In the genomic region with DNA sequence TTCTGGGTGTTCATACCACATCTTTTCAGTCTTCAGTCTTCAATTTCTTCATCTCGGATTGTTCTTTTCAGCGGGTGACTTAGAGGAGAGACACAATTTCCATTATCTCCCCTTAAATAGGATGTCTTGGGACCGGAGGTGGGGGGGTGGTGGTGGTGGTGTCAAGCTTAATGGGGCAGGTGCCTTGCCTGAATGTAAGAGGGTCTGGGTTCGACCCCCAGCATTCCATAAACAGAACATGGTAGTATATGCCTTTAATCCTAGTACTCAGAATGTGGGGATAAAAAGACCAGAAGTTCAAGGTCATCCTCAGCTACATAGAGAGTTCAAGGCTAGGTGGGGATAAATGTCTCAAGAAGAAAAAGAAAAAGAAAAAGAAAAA, we compare ENCODE assay signal across 8 mouse cellular contexts. TPM values are rescaled to one million over a fixed set of nuclear protein-coding genes. Genes with fewer than 3 reads are reported as not detected.
DNase-seq lines count a peak whose midpoint lies in the region; ATAC-seq and TF ChIP-seq lines count a peak whose summit lies in the region.

No protein-coding gene starts in this region.

- no peak for ATAC-seq in heart, embryonic 14.5 days (ENCODE audit: insufficient number of reproducible peaks, insufficient read depth, low FRiP score, low read depth)
- ATAC-seq in hindbrain, embryonic 15.5 days (ENCODE audit: low FRiP score, low read depth) = peak; percentile 60; the same call in 1 of the 2 replicates
- ATAC-seq in midbrain, embryonic 12.5 days (ENCODE audit: low FRiP score, low read depth) = peak; percentile 12; the same call in 1 of the 2 replicates

- H3K9ac ChIP-seq in heart, embryonic 14.5 days (ENCODE audit: low read length) = peak overlapping the region; percentile 99
- H3K9ac ChIP-seq in hindbrain, embryonic 15.5 days = no peak overlapping the region; the same call in 1 of the 2 replicates
- no peak overlapping the region for H3K9ac ChIP-seq in midbrain, embryonic 12.5 days (replicated peaks)

- H3K4me3 ChIP-seq in heart, embryonic 14.5 days (ENCODE audit: control insufficient read depth in 1 of 2, insufficient read depth in 1 of 2, low read depth in 1 of 2, low read length in 2 of 2) = peak overlapping the region in 1 of 2 experiments; percentile 95; a peak in 1 of 4 replicates
- H3K4me3 ChIP-seq in cortical plate, adult 2 months (ENCODE audit: insufficient read depth, low read length) = peak overlapping the region; percentile 95; the same call in 1 of the 2 replicates
- peak overlapping the region; percentile 71 for H3K4me3 ChIP-seq in hindbrain, embryonic 15.5 days
- H3K4me3 ChIP-seq in midbrain, embryonic 12.5 days = peak overlapping the region; percentile 87

- DNase-seq in heart, adult 8-10 months (ENCODE audit: low spot score) = no peak
- DNase-seq in right cerebral cortex, adult 18-20 months = no peak
- no peak for DNase-seq in layer of hippocampus, postnatal 10 days (ENCODE audit: low spot score in 2 of 2)
- no peak for DNase-seq in kidney, adult 9 months

- 8% methylated on average over 4 of the region's 4 CpGs for WGBS in heart, embryonic 14.5 days
- 13% methylated on average over 4 of the region's 4 CpGs for WGBS in hindbrain, embryonic 15.5 days
- 14% methylated on average over 4 of the region's 4 CpGs for WGBS in midbrain, embryonic 12.5 days

- peaks cover 24% of the 10 kb centered on the region for H3K36me3 ChIP-seq in heart, embryonic 14.5 days (ENCODE audit: control insufficient read depth, insufficient read depth, low read length)
- peaks cover 20% of the 10 kb centered on the region for H3K36me3 ChIP-seq in hindbrain, embryonic 15.5 days
- peaks cover 21% of the 10 kb centered on the region for H3K36me3 ChIP-seq in midbrain, embryonic 12.5 days

- no peaks in the 10 kb centered on the region; the same call in 1 of the 2 replicates for H3K27me3 ChIP-seq in heart, embryonic 14.5 days (ENCODE audit: control insufficient read depth, insufficient read depth, low read length)
- no peaks in the 10 kb centered on the region; the same call in 1 of the 2 replicates for H3K27me3 ChIP-seq in hindbrain, embryonic 15.5 days
- H3K27me3 ChIP-seq in midbrain, embryonic 12.5 days = no peaks in the 10 kb centered on the region

- H3K9me3 ChIP-seq in heart, embryonic 14.5 days (ENCODE audit: control insufficient read depth, low read length) = no peaks in the 10 kb centered on the region
- no peaks in the 10 kb centered on the region for H3K9me3 ChIP-seq in hindbrain, embryonic 15.5 days
- no peaks in the 10 kb centered on the region for H3K9me3 ChIP-seq in midbrain, embryonic 12.5 days

- no peak for TF ChIP-seq CTCF in cortical plate, adult 2 months (IDR thresholded peaks at IDR 0.05; ENCODE audit: extremely low read depth, insufficient read depth, low read length)

- H3K27ac ChIP-seq in heart, embryonic 14.5 days (replicated peaks in 1 of 2; ENCODE audit: control insufficient read depth in 1 of 2, insufficient read depth in 1 of 2, low read depth in 2 of 2, low read length in 2 of 2) = no peak overlapping the region
- no peak overlapping the region for H3K27ac ChIP-seq in cortical plate, adult 2 months (ENCODE audit: insufficient read depth, low read length)
- peak overlapping the region; percentile 28; the same call in 1 of the 2 replicates for H3K27ac ChIP-seq in hindbrain, embryonic 15.5 days (replicated peaks)
- no peak overlapping the region for H3K27ac ChIP-seq in midbrain, embryonic 12.5 days (replicated peaks)

- peaks cover 0 to 3% of the 10 kb centered on the region in 2 experiments; a peak in 1 of 4 replicates for H3K4me1 ChIP-seq in heart, embryonic 14.5 days (ENCODE audit: control insufficient read depth in 2 of 2, insufficient read depth in 2 of 2, low read length in 2 of 2)
- no peaks in the 10 kb centered on the region for H3K4me1 ChIP-seq in cortical plate, adult 2 months (ENCODE audit: control insufficient read depth, insufficient read depth, low read length)
- peaks cover 8% of the 10 kb centered on the region for H3K4me1 ChIP-seq in hindbrain, embryonic 15.5 days (replicated peaks)
- H3K4me1 ChIP-seq in midbrain, embryonic 12.5 days = peaks cover 6% of the 10 kb centered on the region

- peak overlapping the region; percentile 91 for H3K4me2 ChIP-seq in heart, embryonic 14.5 days (ENCODE audit: low read length)
- peak overlapping the region; percentile 39 for H3K4me2 ChIP-seq in hindbrain, embryonic 15.5 days
- H3K4me2 ChIP-seq in midbrain, embryonic 12.5 days (replicated peaks) = peak overlapping the region; percentile 41

- TF ChIP-seq POLR2A in cortical plate, adult 2 months (IDR thresholded peaks at IDR 0.05; ENCODE audit: extremely low read depth, insufficient read depth, low read length) = no peak

RNA-seq across cellular contexts. Expression of a gene that starts 0.4 kb away (rescaled TPM):
- polyA plus RNA-seq in heart, embryonic 14.5 days (2014; fragmentation: Nextera tagmentation; extraction: Ambion mirVana) = 20.3 and 23.2 TPM in 2 replicates
- 10 to 100 TPM; 23.6 to 32.6 (median 27.9) TPM for total RNA-seq in heart, adult 8-10 months (2022)
- polyA plus RNA-seq in cortical plate, adult 2 months (2012; rRNA removed) = 27.3 and 28.0 TPM in 2 replicates
- 24.3 and 25.4 TPM in 2 replicates for polyA plus RNA-seq in hindbrain, embryonic 15.5 days (2015; fragmentation: Nextera tagmentation; extraction: Ambion mirVana)
- 26.0 and 26.7 TPM in 2 replicates for polyA plus RNA-seq in midbrain, embryonic 12.5 days (2016; fragmentation: Nextera tagmentation; extraction: Ambion mirVana)
- total RNA-seq in layer of hippocampus, postnatal 10 days (2021) = 10 to 100 TPM; 35.6 to 43.9 TPM

Comparison
In these comparisons a context has a peak if more than half of its experiments do, and no peak if none do; other contexts are left out.
1. H3K4me2 ChIP-seq: peak in every context shown above with its lines; median percentile 91 in heart, embryonic 14.5 days; 41 in midbrain, embryonic 12.5 days; 39 in hindbrain, embryonic 15.5 days.